Mouse (Mus musculus) adrenal gland, adult 8-10 months (tissue): Measurements from ENCODE around the gene Hmgb1. TPM values are rescaled to one million over a fixed set of nuclear protein-coding genes. Genes with fewer than 3 reads are reported as not detected.
A peak's percentile ranks its signal among the peaks of the same experiment; 100 is the strongest.

Experiments used
- DNase-seq: peaks from one replicate; pipeline ENCODE4 v3.0.0; 2022
- total RNA-seq, 4 experiments: library from RNA; stranded (reverse); gene quantifications; 2 replicates each; pipeline ENCODE4 v1.2.4; 2022

The Hmgb1 gene
- total RNA-seq, 4 experiments from 2014 or later: 138 to 162 (median 149) TPM

- no peak for DNase-seq
These were observed 84.2 kb downstream of the Hmgb1 start for GRCm38 (mm10) chr5:149100091-149100490.

GRCm38 (mm10) chr5:149099009-149099408 lies 85.3 kb downstream of the Hmgb1 start:
- no peak for DNase-seq

DNA sequence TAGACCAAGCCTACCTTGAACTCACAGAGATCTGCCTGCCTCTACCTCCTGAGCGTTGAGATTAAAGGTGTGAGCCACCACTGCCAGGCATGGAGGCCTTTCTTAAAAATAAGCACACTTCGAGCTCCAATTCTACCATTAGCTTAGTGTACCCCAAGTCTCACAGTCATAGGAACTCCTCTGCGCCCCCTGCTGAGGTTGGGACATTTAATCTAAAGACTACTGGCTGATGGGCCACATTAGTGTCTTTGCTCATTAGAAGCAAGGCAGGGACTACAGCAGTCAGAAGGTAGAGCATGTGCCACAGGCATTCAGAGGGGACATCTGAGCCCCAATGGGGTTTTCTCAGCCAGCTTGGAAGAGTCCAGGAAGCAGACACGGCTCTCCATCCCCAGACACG lies 86.4 kb downstream of the Hmgb1 start:
- DNase-seq: no peak

DNA sequence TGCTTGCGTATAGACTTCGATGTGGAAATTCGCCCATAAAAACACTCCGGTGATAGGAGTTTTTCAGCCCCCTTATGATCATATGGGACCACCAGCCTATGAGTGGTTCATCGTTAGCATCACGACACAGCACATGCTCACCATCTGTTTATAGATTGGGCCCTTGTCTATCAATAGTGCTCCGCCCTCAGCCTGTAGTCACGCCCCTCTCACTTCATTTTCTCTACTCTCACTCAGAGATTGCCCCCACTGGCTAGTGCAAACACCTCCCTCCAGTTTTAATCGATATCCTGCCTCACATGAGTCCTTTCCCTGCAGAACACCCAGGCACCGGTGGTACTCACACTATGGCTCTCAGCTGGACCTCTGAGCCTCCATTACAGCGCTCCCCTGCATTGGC lies 88.0 kb downstream of the Hmgb1 start:
- no peak for DNase-seq

DNA sequence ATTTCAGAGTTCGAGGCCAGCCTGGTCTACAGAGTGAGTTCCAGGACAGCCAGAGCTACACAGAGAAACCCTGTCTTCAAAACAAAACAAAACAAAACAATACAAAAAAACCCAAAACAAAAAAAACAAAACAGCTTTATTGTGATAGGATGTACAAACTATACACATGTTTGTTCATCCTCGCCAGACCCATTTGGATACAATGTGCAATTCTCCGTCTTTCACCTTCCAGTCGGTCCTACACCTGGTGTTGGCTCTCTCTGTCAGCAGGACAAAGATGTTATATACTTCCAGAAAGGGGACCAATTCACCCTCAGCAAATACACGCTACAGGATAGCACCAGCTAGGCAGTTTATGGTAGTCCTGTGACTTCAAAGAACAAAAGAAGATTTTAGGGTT lies 91.4 kb downstream of the Hmgb1 start:
- DNase-seq: no peak

DNA sequence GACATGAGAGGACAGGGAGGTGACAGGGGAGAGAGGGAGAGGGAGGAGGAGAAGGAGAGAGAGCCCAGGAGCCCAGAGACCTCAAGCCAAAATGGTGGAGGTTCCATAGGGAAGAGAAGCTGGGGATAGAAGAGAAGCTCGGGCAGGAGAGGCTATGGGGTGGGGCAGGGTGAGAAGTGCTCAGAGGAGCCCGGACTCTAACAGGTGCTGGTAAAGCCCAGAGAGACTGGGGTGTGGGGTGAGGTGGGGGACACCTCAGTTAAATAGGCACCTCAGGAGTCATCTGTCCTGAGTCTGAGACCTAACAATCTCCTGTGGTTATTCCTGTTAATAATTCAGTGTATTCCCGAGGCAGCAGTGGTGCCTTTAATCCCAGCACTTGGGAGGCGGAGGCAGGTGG lies 91.8 kb downstream of the Hmgb1 start:
- DNase-seq: no peak

DNA sequence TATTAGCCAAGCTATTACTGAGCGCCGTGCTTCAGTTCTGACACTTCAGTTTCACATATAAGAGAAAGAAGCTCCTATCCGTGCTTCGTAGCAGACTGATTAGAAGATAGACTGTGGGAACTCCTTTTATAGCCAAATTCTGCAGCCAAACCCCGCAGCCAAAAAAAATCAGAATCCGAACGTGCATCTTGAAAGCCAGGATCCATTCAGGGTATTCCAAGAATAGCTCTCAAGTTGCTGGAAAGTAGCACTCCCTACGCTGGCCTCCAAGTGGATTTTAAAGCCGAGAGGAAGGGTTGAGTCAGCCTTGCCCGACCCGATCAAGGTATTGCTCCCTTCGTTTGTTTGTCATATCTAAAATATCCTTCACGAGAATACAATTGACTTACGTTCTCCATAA lies 93.0 kb downstream of the Hmgb1 start:
- no peak for DNase-seq

- DNase-seq: no peak
These were observed 94.4 kb downstream of the Hmgb1 start for GRCm38 (mm10) chr5:149089860-149090259.

DNA sequence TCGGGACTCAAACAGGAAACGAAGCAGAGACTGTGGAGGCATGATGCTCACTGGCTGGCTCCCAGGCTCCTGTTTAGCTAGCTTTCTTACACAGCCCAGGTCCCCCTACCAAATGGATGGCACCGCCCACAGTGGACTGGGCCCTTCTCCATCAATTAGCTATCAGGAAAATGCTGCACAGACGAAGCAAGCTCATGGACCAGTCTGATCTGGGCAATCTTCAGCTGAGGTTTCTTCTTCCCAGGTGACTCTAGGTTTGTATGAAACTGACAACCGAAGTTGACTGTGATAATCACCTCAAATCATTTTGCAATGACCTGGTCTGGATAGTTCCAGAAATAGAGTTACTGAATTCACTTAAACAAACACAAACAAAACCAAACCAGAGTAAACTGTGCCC lies 94.8 kb downstream of the Hmgb1 start:
- DNase-seq: no peak

GRCm38 (mm10) chr5:149088891-149089290 lies 95.4 kb downstream of the Hmgb1 start:
- no peak for DNase-seq

- DNase-seq: no peak
These were observed 96.1 kb downstream of the Hmgb1 start for GRCm38 (mm10) chr5:149088149-149088548.

DNA sequence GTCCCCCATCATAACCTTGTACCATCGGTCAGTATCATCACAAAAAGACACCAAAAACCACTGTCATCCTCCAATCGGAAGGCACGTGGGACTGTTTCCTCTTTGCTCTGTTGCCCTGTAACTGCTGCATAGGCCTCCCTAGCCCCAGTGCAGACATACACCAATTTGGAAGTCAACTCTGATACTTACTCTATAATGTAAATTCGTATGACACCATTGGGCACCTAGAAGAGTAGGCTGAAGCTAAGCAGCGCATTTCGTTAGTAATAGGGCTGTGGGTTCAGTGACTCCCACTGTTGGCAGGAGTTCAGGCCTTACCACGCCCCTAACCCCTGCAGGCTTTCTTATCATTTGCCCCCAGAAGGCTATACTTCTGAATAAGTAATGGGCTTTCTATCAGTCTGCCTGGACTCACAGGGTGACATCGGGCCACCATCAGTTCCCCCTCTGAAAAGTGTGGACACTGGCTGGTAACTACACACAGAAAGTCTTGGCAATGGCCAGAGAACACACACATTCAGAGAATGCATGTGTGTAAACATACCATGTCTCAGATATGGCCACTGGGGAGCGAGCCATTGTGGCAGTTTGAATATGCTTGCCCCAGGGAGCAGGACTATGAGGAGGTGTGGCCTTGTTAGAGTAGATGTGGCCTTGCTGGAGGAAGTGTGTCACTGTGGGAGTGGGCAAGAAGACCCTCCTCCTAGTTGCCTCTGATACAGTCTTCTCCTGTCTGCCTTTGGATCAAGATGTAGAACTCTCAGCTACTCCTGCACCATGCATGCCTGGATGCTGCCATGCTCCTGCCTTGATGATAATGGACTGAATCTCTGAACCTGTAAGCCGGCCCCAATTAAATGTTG lies 97.7 kb downstream of the Hmgb1 start:
- no peak for DNase-seq

DNA sequence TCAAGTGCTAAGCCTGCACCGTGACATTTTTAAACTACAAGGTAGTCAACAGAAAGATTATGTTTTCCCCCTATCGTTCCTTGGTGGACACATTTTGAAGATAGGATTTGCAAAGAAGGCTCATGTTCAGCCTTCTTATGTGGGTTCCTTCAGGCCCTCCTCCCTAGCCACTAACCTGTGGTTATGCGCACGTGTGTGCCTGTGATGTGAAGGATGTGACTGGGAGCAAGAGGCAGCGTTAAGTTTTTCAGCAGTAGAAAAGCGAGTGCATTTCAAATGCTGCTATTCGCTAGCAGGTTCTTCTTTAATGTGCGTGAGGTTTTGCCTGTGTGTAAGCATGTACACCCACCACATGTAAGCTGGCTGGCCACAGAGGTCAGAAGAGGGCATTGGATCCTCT lies 103.8 kb downstream of the Hmgb1 start:
- no peak for DNase-seq

- DNase-seq: no peak
These were observed 104.5 kb downstream of the Hmgb1 start for GRCm38 (mm10) chr5:149079758-149080150.

DNA sequence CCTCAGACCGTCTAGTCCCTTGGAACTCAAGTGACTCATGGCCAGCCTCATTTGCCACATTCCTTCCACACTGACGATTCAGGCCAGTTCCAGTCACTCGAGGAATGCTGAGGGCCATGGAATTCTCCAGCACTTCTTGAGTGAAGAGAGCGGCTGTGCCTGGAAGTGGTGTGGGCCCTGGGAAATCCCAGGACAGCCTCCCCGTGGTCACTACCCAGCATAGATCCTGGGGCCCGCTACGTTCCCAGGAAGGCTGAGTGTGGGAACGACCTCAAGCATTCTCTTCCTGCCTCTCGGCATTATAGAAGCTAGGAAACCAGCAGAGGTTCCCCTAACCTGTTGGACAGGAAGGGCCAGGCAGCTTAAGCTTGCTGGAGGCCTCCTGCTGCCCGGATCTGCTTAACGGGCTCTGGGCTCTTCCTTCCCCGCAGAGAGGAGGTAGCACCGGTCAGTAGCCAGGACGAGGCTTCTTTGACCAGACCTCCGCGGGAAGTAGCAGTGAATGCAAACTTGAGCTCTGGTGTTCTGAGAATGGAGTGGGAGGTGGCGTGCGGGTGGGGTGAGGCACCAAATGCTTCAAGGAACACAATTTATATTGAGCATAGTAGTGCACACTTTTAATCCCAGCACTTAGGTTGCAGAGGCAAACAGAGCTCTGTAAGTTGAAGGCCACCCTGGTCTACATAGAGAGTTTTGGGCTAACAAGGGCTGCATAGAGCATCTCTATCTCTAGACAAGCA lies 105.1 kb downstream of the Hmgb1 start:
- no peak for DNase-seq

GRCm38 (mm10) chr5:149077136-149077535 lies 107.2 kb downstream of the Hmgb1 start:
- no peak for DNase-seq

DNA sequence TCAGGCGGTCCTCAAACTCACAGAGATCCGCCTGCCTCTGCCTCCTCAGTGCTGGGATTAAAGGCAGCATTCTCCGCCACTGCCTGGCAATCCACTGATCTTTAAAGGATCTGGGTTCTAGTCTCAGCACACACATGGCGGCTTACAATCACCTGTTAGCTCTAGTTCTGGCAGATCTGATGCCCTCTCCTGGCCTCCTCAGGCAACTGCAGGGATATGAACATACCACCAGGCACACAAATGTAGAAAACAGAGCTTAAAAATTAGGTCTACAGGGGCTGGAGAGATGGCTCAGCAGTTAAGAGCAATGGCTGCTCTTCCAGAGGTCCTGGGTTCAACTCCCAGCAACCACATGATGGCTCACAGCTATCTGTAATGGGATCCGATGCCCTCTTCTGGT lies 112.7 kb downstream of the Hmgb1 start:
- DNase-seq: no peak

GRCm38 (mm10) chr5:149068745-149069144 lies 115.5 kb downstream of the Hmgb1 start:
- no peak for DNase-seq

DNA sequence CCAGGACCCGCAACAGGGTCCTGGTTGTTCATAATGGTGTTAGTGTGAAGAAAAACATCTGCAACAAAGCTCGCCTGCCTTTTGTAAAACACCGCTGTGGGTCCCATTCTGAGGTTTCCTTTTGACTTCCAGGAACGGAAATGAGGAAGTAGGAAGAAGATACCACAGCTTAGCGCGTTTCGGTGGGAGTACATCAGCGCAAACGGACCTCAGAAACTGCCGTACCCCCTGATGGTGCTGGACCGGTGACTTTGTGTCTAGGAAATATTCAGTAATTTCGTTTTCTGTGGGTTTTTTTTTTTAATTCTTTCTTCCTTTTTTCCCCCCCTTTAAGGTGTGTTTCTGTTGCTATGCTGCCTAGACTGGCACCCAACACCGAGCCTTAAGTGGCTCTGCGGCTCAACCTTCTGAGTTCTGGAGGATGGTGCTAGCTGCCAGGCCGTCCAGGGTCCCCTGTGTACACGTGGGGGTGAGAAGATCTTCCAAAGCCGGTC lies 116.0 kb downstream of the Hmgb1 start:
- no peak for DNase-seq

DNA sequence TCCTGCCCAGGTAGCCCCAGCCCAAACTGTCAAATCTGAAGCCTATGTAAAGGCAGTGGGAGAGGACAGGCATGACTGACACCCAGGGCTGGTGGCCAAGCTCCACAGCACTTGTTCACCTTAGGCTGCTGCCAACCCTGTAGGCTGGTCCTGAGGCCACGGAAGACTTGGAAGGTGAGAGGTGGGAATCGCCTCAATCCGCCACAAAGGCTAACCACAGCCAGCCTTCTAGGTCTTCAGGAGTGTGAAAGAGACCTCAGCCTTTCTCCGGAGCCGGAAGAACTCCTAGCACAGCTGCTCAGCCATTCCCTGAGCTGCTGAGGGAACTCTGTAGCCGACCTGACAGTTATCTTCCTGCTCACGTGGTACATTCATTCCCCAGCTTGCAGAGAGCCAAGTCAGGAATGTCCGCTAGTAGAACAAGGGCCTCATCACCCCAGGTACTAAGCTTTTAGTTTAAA lies 116.8 kb downstream of the Hmgb1 start:
- DNase-seq: no peak

DNA sequence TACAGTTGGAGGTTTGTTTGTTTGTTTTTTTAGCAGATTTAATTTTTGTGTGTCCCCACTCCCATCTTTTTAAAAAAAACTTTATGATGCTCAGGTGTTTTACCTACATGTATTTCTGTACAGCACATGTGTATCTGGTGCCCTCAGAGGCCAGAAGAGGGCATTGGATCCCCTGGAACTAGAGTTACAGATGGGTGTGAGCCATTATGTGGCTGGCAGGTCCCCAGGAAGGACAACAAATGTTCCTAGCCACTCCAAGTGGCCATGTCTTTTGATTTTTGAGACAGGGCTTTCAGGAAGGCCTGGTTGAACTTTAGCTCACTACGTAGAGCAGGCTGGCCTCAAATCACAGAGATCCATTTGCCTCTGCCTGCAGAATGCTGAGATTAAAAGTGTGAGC lies 121.5 kb downstream of the Hmgb1 start:
- DNase-seq: no peak

GRCm38 (mm10) chr5:149053352-149054168 lies 130.7 kb downstream of the Hmgb1 start:
- peak; percentile 30 for DNase-seq
